In the genomic region with DNA sequence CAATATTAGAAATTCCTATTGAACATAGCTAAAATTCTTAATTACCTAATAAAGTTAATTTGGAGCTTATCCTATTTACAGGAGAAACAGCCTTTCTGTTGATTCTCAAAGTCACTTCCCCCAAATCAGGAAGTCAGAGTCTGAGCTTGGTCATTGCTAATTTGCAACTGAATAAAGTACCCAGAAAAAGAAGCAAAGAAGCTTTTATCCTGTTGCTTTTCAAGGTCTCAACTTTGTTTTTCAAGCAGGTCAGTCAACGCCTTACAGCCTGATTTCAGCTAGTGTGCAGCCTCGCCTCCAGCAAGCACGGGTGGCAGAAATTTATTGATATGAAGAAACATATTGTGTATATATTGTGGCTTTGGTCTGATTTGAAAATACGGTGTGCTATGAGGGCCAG, we compare ENCODE assay signal across 28 mouse cellular contexts. TPM values are rescaled to one million over a fixed set of nuclear protein-coding genes. Genes with fewer than 3 reads are reported as not detected.
DNase-seq lines count a peak whose midpoint lies in the region; ATAC-seq lines count a peak whose summit lies in the region.
"Had no signal": no experiment of that assay in that cellular context is flagged by ENCODE, and none has a peak within 500 bp of the region (broad histone marks: within the 10 kb centered on the region; RNA-seq: fewer than 3 reads in every experiment).

No protein-coding gene starts in this region.

- H3K36me3 ChIP-seq in forebrain, embryonic 14.5 days (ENCODE audit: control insufficient read depth, insufficient read depth, low read length) = no peaks in the 10 kb centered on the region
- H3K36me3 ChIP-seq: embryonic facial prominence, embryonic 13.5 days; embryonic facial prominence, embryonic 15.5 days; forebrain, embryonic 10.5 days; forebrain, embryonic 12.5 days; forebrain, embryonic 15.5 days; G1E had no signal

- H3K4me2 ChIP-seq in forebrain, embryonic 14.5 days (ENCODE audit: low read length) = no peak overlapping the region
- H3K4me2 ChIP-seq: embryonic facial prominence, embryonic 13.5 days; embryonic facial prominence, embryonic 15.5 days; forebrain, embryonic 12.5 days; forebrain, embryonic 15.5 days had no signal

- no peak for ATAC-seq in forebrain, embryonic 14.5 days
- ATAC-seq: activated CD4-positive, CD25-positive, alpha-beta regulatory T cell, adult 4 months; forebrain, embryonic 15.5 days; forebrain, postnatal 0 days; Patski had no signal

- 0 out of 2 replicates have a peak, but pooled peaks cover 13% of the 10 kb centered on the region for H3K9me3 ChIP-seq in forebrain, embryonic 14.5 days (replicated peaks; ENCODE audit: control insufficient read depth, low read length)
- H3K9me3 ChIP-seq: embryonic facial prominence, embryonic 15.5 days; forebrain, embryonic 15.5 days; G1E had no signal

- no peak overlapping the region for H3K27ac ChIP-seq in forebrain, embryonic 14.5 days (ENCODE audit: low read depth, low read length)
- H3K27ac ChIP-seq: embryonic facial prominence, embryonic 13.5 days; embryonic facial prominence, embryonic 15.5 days; forebrain, embryonic 10.5 days; forebrain, embryonic 12.5 days; forebrain, embryonic 15.5 days had no signal

- H3K9ac ChIP-seq in forebrain, embryonic 14.5 days (ENCODE audit: low read length) = no peak overlapping the region
- H3K9ac ChIP-seq: embryonic facial prominence, embryonic 13.5 days; embryonic facial prominence, embryonic 15.5 days; forebrain, embryonic 12.5 days; forebrain, embryonic 15.5 days; forebrain, postnatal 0 days had no signal

- H3K4me3 ChIP-seq in forebrain, embryonic 14.5 days (ENCODE audit: low read depth, low read length) = no peak overlapping the region
- H3K4me3 ChIP-seq: embryonic facial prominence, embryonic 13.5 days; embryonic facial prominence, embryonic 15.5 days; erythroblast, embryonic 14.5 days; forebrain, embryonic 10.5 days; forebrain, embryonic 12.5 days; forebrain, embryonic 15.5 days had no signal

- DNase-seq in ES-CJ7 (ENCODE audit: low read depth, low spot score) (peak; percentile 48), R1 (ENCODE audit: low read depth, low spot score) (peak; percentile 84)
- no peak for DNase-seq in layer of hippocampus, postnatal 36 days
- DNase-seq in left cerebral cortex, adult 8-10 months (ENCODE audit: low spot score in 2 of 2) = no peak
- DNase-seq in forebrain, embryonic 14.5 days (ENCODE audit: low spot score) = no peak
- DNase-seq: adrenal gland, adult 8-10 months; adrenal gland, postnatal 14 days; adrenal gland, postnatal 36 days; cerebellum, adult 11-12 months; cerebellum, adult 2 months; cerebellum, adult 9-10 months; cerebellum, postnatal 10 days; cerebellum, postnatal 25 days; embryo, embryonic 11 days; forebrain, postnatal 0 days had no signal

- 89% methylated on average over 4 of the region's 4 CpGs for WGBS in forebrain, embryonic 14.5 days

- H3K4me1 ChIP-seq in forebrain, embryonic 14.5 days (ENCODE audit: control insufficient read depth, insufficient read depth, low read length) = no peaks in the 10 kb centered on the region
- H3K4me1 ChIP-seq: embryonic facial prominence, embryonic 13.5 days; embryonic facial prominence, embryonic 15.5 days; forebrain, embryonic 10.5 days; forebrain, embryonic 12.5 days; forebrain, embryonic 15.5 days had no signal

- no peaks in the 10 kb centered on the region for H3K27me3 ChIP-seq in forebrain, embryonic 14.5 days (replicated peaks; ENCODE audit: control insufficient read depth, insufficient read depth, low read length)
- H3K27me3 ChIP-seq: embryonic facial prominence, embryonic 13.5 days; embryonic facial prominence, embryonic 15.5 days; forebrain, embryonic 12.5 days; forebrain, embryonic 15.5 days; Patski had no signal

RNA-seq across cellular contexts. Expression of a gene that starts 22.9 kb away (rescaled TPM):
- not detected for total RNA-seq in layer of hippocampus, postnatal 36 days (2021)
- total RNA-seq in left cerebral cortex, adult 8-10 months (2022) = not detected
- polyA plus RNA-seq in forebrain, embryonic 14.5 days (2014; fragmentation: Nextera tagmentation; extraction: Ambion mirVana) = not detected in 2 replicates
- total RNA-seq: adrenal gland, adult 18-20 months; adrenal gland, adult 8-10 months; adrenal gland, postnatal 14 days; adrenal gland, postnatal 36 days; forebrain, postnatal 0 days had no signal
- polyA plus RNA-seq: activated CD4-positive, CD25-positive, alpha-beta regulatory T cell, adult 4 months; C2C12; cerebellum, adult 2 months; cortical plate, adult 2 months; embryonic facial prominence, embryonic 11.5 days; embryonic facial prominence, embryonic 13.5 days; embryonic facial prominence, embryonic 15.5 days; forebrain, embryonic 10.5 days; forebrain, embryonic 12.5 days; forebrain, embryonic 15.5 days; forebrain, postnatal 0 days; G1E; Patski had no signal

RNA-seq across cellular contexts. Expression of a gene that starts 38.8 kb away (rescaled TPM):
- not detected for total RNA-seq in layer of hippocampus, postnatal 36 days (2021)
- total RNA-seq in left cerebral cortex, adult 8-10 months (2022) = not detected
- polyA plus RNA-seq in forebrain, embryonic 14.5 days (2014; fragmentation: Nextera tagmentation; extraction: Ambion mirVana) = not detected in 2 replicates
- total RNA-seq: adrenal gland, adult 18-20 months; adrenal gland, adult 8-10 months; adrenal gland, postnatal 14 days; adrenal gland, postnatal 36 days; forebrain, postnatal 0 days had no signal
- polyA plus RNA-seq: C2C12; cerebellum, adult 2 months; cortical plate, adult 2 months; embryonic facial prominence, embryonic 11.5 days; embryonic facial prominence, embryonic 13.5 days; embryonic facial prominence, embryonic 15.5 days; erythroblast, embryonic 14.5 days; forebrain, embryonic 10.5 days; forebrain, embryonic 12.5 days; forebrain, embryonic 15.5 days; forebrain, postnatal 0 days; G1E; Patski had no signal

Comparison
In these comparisons a context has a peak if more than half of its experiments do, and no peak if none do; other contexts are left out.
1. DNase-seq: peak in ES-CJ7 (single experiment) and R1 (single experiment); none in layer of hippocampus, postnatal 36 days (0 of 2), left cerebral cortex, adult 8-10 months (0 of 2) and forebrain, embryonic 14.5 days (single experiment).